Mouse (Mus musculus): Measurements from ENCODE around the gene Tcaf2. TPM values are rescaled to one million over a fixed set of nuclear protein-coding genes. Genes with fewer than 3 reads are reported as not detected.

Gene Tcaf2
- polyA plus RNA-seq, 1 experiment = 4.5 TPM

DNA sequence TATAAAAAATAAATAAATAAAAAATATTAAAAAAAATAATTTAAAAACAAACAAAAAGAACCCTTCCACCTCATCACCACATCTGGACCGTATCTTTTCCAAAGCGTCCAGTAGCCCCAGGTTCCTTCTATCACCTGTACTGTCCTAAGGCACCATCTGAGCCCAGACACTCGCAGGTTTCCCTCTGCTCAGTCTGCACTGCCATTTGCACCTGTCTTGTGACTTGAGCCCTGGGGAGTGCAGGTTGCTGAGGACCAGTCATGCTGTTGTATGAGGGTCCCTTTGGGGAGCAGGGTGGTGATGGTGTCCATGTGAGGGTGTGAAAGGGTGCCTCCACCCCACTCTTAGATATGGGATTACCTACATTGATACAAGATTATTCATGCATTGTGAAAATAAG is 31.0 kb upstream of the Tcaf2 start:
- Histone ChIP-seq H3K4me1 (ENCODE audit: control insufficient read depth, insufficient read depth, low read length) (no peaks in the 10 kb centered on the region), H3K9me3 (replicated peaks; ENCODE audit: control insufficient read depth, insufficient read depth, low read length, poor library complexity, severe bottlenecking) (no peaks in the 10 kb centered on the region; the same call in 1 of the 2 replicates), H3K27ac (ENCODE audit: insufficient read depth, low read length) (no peak overlapping the region), H3K4me3 (ENCODE audit: low read depth, low read length) (no peak overlapping the region), H3K36me3 (ENCODE audit: control insufficient read depth, insufficient read depth, low read length, poor library complexity, severe bottlenecking) (no peaks in the 10 kb centered on the region), H3K27me3 (ENCODE audit: control insufficient read depth, insufficient read depth, low read length, poor library complexity, severe bottlenecking) (no peaks in the 10 kb centered on the region), H3K9ac (ENCODE audit: low read depth, poor library complexity, severe bottlenecking) (no peak overlapping the region)
- no peak for TF ChIP-seq EP300 (IDR thresholded peaks at IDR 0.05; ENCODE audit: insufficient read depth, low read depth, low read length)
- no peak for TF ChIP-seq POLR2A (IDR thresholded peaks at IDR 0.05; ENCODE audit: insufficient read depth, low read length)
- no peak for TF ChIP-seq CTCF (IDR thresholded peaks at IDR 0.05; ENCODE audit: low read depth, low read length)

DNA sequence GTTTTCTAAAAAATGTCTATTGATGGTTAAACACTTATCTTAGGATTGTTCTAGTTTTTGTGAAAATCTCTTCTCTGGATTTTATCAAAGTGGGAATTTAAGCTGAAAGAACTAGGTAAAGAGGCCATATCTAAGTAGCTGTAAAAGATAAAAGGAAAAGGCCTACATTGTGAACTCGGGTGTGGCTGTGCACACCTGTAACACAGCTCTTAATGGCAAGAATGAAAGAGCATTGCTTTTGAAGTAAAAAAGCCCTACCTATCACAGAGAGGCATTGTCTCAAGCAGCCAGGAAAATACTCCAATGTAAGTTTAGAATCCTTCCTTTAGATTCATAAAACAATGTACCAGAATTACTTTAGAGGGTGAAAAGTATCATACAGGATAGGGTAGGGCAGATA is 26.7 kb upstream of the Tcaf2 start:
- no peak overlapping the region for H3K9ac ChIP-seq (ENCODE audit: low read depth, poor library complexity, severe bottlenecking)
- H3K4me1 ChIP-seq (ENCODE audit: control insufficient read depth, insufficient read depth, low read length) = no peaks in the 10 kb centered on the region
- no peaks in the 10 kb centered on the region for H3K27me3 ChIP-seq (ENCODE audit: control insufficient read depth, insufficient read depth, low read length, poor library complexity, severe bottlenecking)
- no peaks in the 10 kb centered on the region; the same call in 1 of the 2 replicates for H3K9me3 ChIP-seq (replicated peaks; ENCODE audit: control insufficient read depth, insufficient read depth, low read length, poor library complexity, severe bottlenecking)
- H3K27ac ChIP-seq (ENCODE audit: insufficient read depth, low read length) = no peak overlapping the region
- no peak overlapping the region for H3K4me3 ChIP-seq (ENCODE audit: low read depth, low read length)
- no peak for TF ChIP-seq EP300 (IDR thresholded peaks at IDR 0.05; ENCODE audit: insufficient read depth, low read depth, low read length)
- TF ChIP-seq POLR2A (IDR thresholded peaks at IDR 0.05; ENCODE audit: insufficient read depth, low read length) = no peak
- TF ChIP-seq CTCF (IDR thresholded peaks at IDR 0.05; ENCODE audit: low read depth, low read length) = no peak
- no peaks in the 10 kb centered on the region for H3K36me3 ChIP-seq (ENCODE audit: control insufficient read depth, insufficient read depth, low read length, poor library complexity, severe bottlenecking)

DNA sequence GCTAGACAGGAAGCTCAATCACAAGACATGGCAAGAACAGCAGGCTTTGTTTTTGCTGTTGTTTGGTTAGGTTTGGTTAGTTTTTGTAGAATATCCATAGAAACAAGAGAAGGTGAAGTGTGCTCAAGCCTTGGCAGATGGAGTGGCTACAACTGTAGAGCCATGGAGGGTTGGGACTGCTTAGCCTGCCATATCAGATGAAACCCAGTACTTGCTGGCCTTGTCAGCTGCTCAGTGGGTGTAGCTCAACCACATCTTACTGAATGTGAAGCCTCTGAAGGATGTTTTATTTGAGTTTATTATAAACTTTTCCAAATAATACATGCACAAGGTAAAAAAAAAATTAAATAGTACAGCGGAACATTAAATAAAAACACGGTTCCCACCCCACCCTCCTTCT is 22.7 kb upstream of the Tcaf2 start:
- Histone ChIP-seq H3K27ac (ENCODE audit: insufficient read depth, low read length) (no peak overlapping the region), H3K4me1 (ENCODE audit: control insufficient read depth, insufficient read depth, low read length) (no peaks in the 10 kb centered on the region), H3K36me3 (ENCODE audit: control insufficient read depth, insufficient read depth, low read length, poor library complexity, severe bottlenecking) (no peaks in the 10 kb centered on the region), H3K27me3 (ENCODE audit: control insufficient read depth, insufficient read depth, low read length, poor library complexity, severe bottlenecking) (no peaks in the 10 kb centered on the region), H3K4me3 (ENCODE audit: low read depth, low read length) (no peak overlapping the region), H3K9ac (ENCODE audit: low read depth, poor library complexity, severe bottlenecking) (no peak overlapping the region), H3K9me3 (replicated peaks; ENCODE audit: control insufficient read depth, insufficient read depth, low read length, poor library complexity, severe bottlenecking) (no peaks in the 10 kb centered on the region)
- TF ChIP-seq CTCF (IDR thresholded peaks at IDR 0.05; ENCODE audit: low read depth, low read length) (no peak), EP300 (IDR thresholded peaks at IDR 0.05; ENCODE audit: insufficient read depth, low read depth, low read length) (no peak)

GRCm38 (mm10) chr6:42661739-42662138 is 16.7 kb upstream of the Tcaf2 start:
- H3K27me3 ChIP-seq (ENCODE audit: control insufficient read depth, insufficient read depth, low read length, poor library complexity, severe bottlenecking) = no peaks in the 10 kb centered on the region
- no peak overlapping the region for H3K4me3 ChIP-seq (ENCODE audit: low read depth, low read length)
- no peaks in the 10 kb centered on the region for H3K9me3 ChIP-seq (replicated peaks; ENCODE audit: control insufficient read depth, insufficient read depth, low read length, poor library complexity, severe bottlenecking)
- no peaks in the 10 kb centered on the region for H3K36me3 ChIP-seq (ENCODE audit: control insufficient read depth, insufficient read depth, low read length, poor library complexity, severe bottlenecking)
- no peak overlapping the region for H3K27ac ChIP-seq (ENCODE audit: insufficient read depth, low read length)
- no peak overlapping the region for H3K9ac ChIP-seq (ENCODE audit: low read depth, poor library complexity, severe bottlenecking)
- TF ChIP-seq POLR2A (IDR thresholded peaks at IDR 0.05; ENCODE audit: insufficient read depth, low read length) = no peak
- H3K4me1 ChIP-seq (ENCODE audit: control insufficient read depth, insufficient read depth, low read length) = no peaks in the 10 kb centered on the region

GRCm38 (mm10) chr6:42634393-42634792 is 10.7 kb downstream of the Tcaf2 start:
- TF ChIP-seq POLR2A (IDR thresholded peaks at IDR 0.05; ENCODE audit: insufficient read depth, low read length) = no peak
- Histone ChIP-seq H3K4me3 (ENCODE audit: low read depth, low read length) (no peak overlapping the region), H3K9me3 (replicated peaks; ENCODE audit: control insufficient read depth, insufficient read depth, low read length, poor library complexity, severe bottlenecking) (no peaks in the 10 kb centered on the region), H3K36me3 (ENCODE audit: control insufficient read depth, insufficient read depth, low read length, poor library complexity, severe bottlenecking) (no peaks in the 10 kb centered on the region), H3K27me3 (ENCODE audit: control insufficient read depth, insufficient read depth, low read length, poor library complexity, severe bottlenecking) (no peaks in the 10 kb centered on the region), H3K9ac (ENCODE audit: low read depth, poor library complexity, severe bottlenecking) (no peak overlapping the region), H3K27ac (ENCODE audit: insufficient read depth, low read length) (no peak overlapping the region), H3K4me1 (ENCODE audit: control insufficient read depth, insufficient read depth, low read length) (no peaks in the 10 kb centered on the region)

GRCm38 (mm10) chr6:42631395-42631794 is 13.7 kb downstream of the Tcaf2 start:
- no peaks in the 10 kb centered on the region for H3K9me3 ChIP-seq (replicated peaks; ENCODE audit: control insufficient read depth, insufficient read depth, low read length, poor library complexity, severe bottlenecking)
- TF ChIP-seq EP300 (IDR thresholded peaks at IDR 0.05; ENCODE audit: insufficient read depth, low read depth, low read length) (no peak), CTCF (IDR thresholded peaks at IDR 0.05; ENCODE audit: low read depth, low read length) (no peak), POLR2A (IDR thresholded peaks at IDR 0.05; ENCODE audit: insufficient read depth, low read length) (no peak)
- no peak overlapping the region for H3K27ac ChIP-seq (ENCODE audit: insufficient read depth, low read length)
- no peaks in the 10 kb centered on the region for H3K4me1 ChIP-seq (ENCODE audit: control insufficient read depth, insufficient read depth, low read length)
- H3K36me3 ChIP-seq (ENCODE audit: control insufficient read depth, insufficient read depth, low read length, poor library complexity, severe bottlenecking) = no peaks in the 10 kb centered on the region
- no peak overlapping the region for H3K4me3 ChIP-seq (ENCODE audit: low read depth, low read length)
- H3K9ac ChIP-seq (ENCODE audit: low read depth, poor library complexity, severe bottlenecking) = no peak overlapping the region
- no peaks in the 10 kb centered on the region for H3K27me3 ChIP-seq (ENCODE audit: control insufficient read depth, insufficient read depth, low read length, poor library complexity, severe bottlenecking)
